In genomic region chr6:137170226-137170625, GRCm38 (mm10) we compare ENCODE assay signal across 7 mouse cellular contexts. TPM values are rescaled to one million over a fixed set of nuclear protein-coding genes. Genes with fewer than 3 reads are reported as not detected.
A peak's percentile ranks its signal among the peaks of the same experiment; 100 is the strongest.
DNase-seq lines count a peak whose midpoint lies in the region; ATAC-seq and TF ChIP-seq lines count a peak whose summit lies in the region.

TSS of gene Rerg (minus strand) at chr6:137170497.

- H3K4me2 ChIP-seq in lung, embryonic 16.5 days (ENCODE audit: low read depth, low read length) = peak within 1 kb of the TSS; percentile 89
- peak within 1 kb of the TSS; percentile 79 for H3K4me2 ChIP-seq in embryonic facial prominence, embryonic 13.5 days

- no peak for TF ChIP-seq POLR2A in small intestine, adult 2 months (IDR thresholded peaks at IDR 0.05; ENCODE audit: low read depth, low read length)

- peak; percentile 6; the same call in 1 of the 2 replicates for ATAC-seq in lung, embryonic 16.5 days (ENCODE audit: low read depth)
- ATAC-seq in embryonic facial prominence, embryonic 13.5 days (ENCODE audit: insufficient number of reproducible peaks, insufficient read depth, low FRiP score, low TSS enrichment, low read depth) = no peak

- H3K27me3 ChIP-seq in lung, embryonic 16.5 days (ENCODE audit: control insufficient read depth, insufficient read depth, low read depth, low read length) = no peaks in the 10 kb centered on the region
- H3K27me3 ChIP-seq in embryonic facial prominence, embryonic 13.5 days = peaks cover 5% of the 10 kb centered on the region
- 0 out of 2 replicates have a peak, but pooled peaks cover 7% of the 10 kb centered on the region for H3K27me3 ChIP-seq in small intestine, adult 2 months (ENCODE audit: control insufficient read depth, insufficient read depth, low read length)

- H3K27ac ChIP-seq in lung, embryonic 16.5 days (ENCODE audit: low read length) = 0 out of 2 replicates have a peak within 1 kb of the TSS, but pooled peaks have one; percentile 1
- peak within 1 kb of the TSS; percentile 66 for H3K27ac ChIP-seq in embryonic facial prominence, embryonic 13.5 days
- H3K27ac ChIP-seq in small intestine, adult 2 months (ENCODE audit: insufficient read depth, low read depth, low read length) = no peak within 1 kb of the TSS

- no peaks in the 10 kb centered on the region for H3K36me3 ChIP-seq in lung, embryonic 16.5 days (ENCODE audit: control insufficient read depth, insufficient read depth, low read length)
- H3K36me3 ChIP-seq in embryonic facial prominence, embryonic 13.5 days = no peaks in the 10 kb centered on the region
- H3K36me3 ChIP-seq in small intestine, adult 2 months (ENCODE audit: control insufficient read depth, insufficient read depth, low read length) = no peaks in the 10 kb centered on the region

- DNase-seq in lung, postnatal 36 days = no peak
- DNase-seq in layer of hippocampus, postnatal 14 days (ENCODE audit: low spot score in 2 of 2) = no peak
- DNase-seq in ovary, postnatal 14 days (ENCODE audit: low spot score) = no peak
- no peak for DNase-seq in kidney, postnatal 10 days

- TF ChIP-seq CTCF in small intestine, adult 2 months (IDR thresholded peaks at IDR 0.05; ENCODE audit: extremely low read depth, insufficient read length, insufficient replicate concordance, low read depth, low read length) = no peak

- no peaks in the 10 kb centered on the region for H3K9me3 ChIP-seq in lung, embryonic 16.5 days (ENCODE audit: control insufficient read depth, low read length)
- no peaks in the 10 kb centered on the region for H3K9me3 ChIP-seq in embryonic facial prominence, embryonic 13.5 days

- peak within 1 kb of the TSS; percentile 60 for H3K4me3 ChIP-seq in lung, embryonic 16.5 days (ENCODE audit: low read length)
- peak within 1 kb of the TSS; percentile 59 for H3K4me3 ChIP-seq in embryonic facial prominence, embryonic 13.5 days
- peak within 1 kb of the TSS; percentile 64 for H3K4me3 ChIP-seq in small intestine, adult 2 months (ENCODE audit: low read depth, low read length)

- no peaks in the 10 kb centered on the region for H3K4me1 ChIP-seq in lung, embryonic 16.5 days (replicated peaks; ENCODE audit: control insufficient read depth, insufficient read depth, low read length)
- peaks cover 37% of the 10 kb centered on the region for H3K4me1 ChIP-seq in embryonic facial prominence, embryonic 13.5 days
- H3K4me1 ChIP-seq in small intestine, adult 2 months (ENCODE audit: control insufficient read depth, insufficient read depth, insufficient read length, low read length) = peaks cover 5% of the 10 kb centered on the region; the same call in 1 of the 2 replicates

- WGBS in lung, embryonic 16.5 days = 29% methylated on average over 5 of the region's 5 CpGs
- 15% methylated on average over 5 of the region's 5 CpGs for WGBS in embryonic facial prominence, embryonic 13.5 days
- 57% methylated on average over 5 of the region's 5 CpGs for WGBS in small intestine, adult 2 months

- peak within 1 kb of the TSS; percentile 70 for H3K9ac ChIP-seq in lung, embryonic 16.5 days (ENCODE audit: low read length)
- H3K9ac ChIP-seq in embryonic facial prominence, embryonic 13.5 days = peak within 1 kb of the TSS; percentile 77

RNA-seq across cellular contexts. Expression of gene Rerg, which starts in this region (rescaled TPM):
- 24.9 and 25.0 TPM in 2 replicates for polyA plus RNA-seq in lung, embryonic 16.5 days (2015; fragmentation: Nextera tagmentation; extraction: Ambion mirVana)
- 19.4 and 37.6 TPM in 2 replicates for polyA plus RNA-seq in embryonic facial prominence, embryonic 13.5 days (2015; fragmentation: Nextera tagmentation; extraction: Ambion mirVana)
- 10 to 100 TPM; 42.1 to 47.8 TPM for total RNA-seq in layer of hippocampus, postnatal 14 days (2021)
- 2.1 and 3.4 TPM in 2 replicates for polyA plus RNA-seq in small intestine, adult 2 months (2012; rRNA removed)
